Mouse (Mus musculus) cerebellum, adult 11-12 months (tissue): ENCODE data around the gene Gfer.
A peak's percentile ranks its signal among the peaks of the same experiment; 100 is the strongest.

ENCODE experiments used
- DNase-seq: peaks from one replicate; pipeline ENCODE4 v3.0.0; 2022

The Gfer gene

DNA sequence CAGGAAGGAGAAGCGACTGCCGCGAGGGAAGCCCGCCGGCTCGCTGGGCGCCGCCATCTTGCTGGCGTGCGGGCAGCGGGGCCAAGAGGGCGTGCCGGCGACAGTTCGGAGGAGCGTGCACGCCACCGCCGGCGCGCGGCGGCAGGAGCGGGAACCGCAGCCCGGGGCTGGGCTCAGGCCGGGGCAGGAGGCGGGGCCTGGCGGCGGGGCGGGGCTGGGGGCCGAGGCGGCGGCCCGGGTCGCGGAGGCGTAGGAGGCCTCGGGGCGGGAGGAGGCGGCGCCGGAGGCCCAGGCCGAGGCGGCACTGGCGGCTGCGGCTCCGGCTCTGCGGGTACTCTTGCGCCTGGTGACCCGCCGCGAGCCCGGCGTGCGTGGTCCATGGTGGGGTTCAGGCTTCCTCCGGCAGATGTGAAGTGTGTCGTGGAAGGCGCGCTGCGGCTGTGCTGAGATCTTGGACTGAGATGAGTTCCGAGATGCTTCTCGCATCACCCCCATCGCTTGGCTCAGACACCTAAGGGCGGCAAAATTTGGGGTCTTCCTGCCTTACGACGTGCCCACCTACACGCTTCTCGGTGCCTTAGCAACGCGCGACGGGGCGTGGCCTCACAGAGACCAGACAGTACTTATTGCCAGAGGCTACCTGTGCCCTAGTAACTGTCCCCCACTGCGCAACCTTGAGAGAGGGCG, at the start of gene Gfer, which contains the start of gene Noxo1:
TSS of gene Gfer (minus strand) at position 146 of the 687 bp plus-strand sequence.
TSS of gene Noxo1 (plus strand) at position 224 of the 687 bp plus-strand sequence.
- DNase-seq, result peak; percentile 87

DNA sequence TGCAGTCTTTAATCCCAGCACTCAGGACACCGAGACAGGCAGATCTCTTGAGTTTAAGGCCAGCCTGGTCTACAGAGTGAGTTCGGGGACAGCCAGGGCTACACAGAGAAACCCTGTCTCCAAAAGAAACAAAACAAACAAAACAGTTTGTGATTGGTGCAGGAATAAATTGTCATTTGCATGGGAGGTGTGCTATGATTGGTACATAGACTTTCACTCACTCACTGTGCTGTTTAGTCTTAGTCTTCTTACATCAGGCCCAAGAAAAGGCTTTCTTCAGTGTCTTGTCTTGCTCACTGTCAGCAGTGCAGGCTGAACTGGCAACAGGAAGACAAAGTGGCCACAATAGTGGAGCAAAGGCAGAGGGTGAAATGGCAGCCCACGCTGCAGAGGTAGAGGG, 48.4 kb upstream of the Gfer start:
- DNase-seq, result no peak

DNA sequence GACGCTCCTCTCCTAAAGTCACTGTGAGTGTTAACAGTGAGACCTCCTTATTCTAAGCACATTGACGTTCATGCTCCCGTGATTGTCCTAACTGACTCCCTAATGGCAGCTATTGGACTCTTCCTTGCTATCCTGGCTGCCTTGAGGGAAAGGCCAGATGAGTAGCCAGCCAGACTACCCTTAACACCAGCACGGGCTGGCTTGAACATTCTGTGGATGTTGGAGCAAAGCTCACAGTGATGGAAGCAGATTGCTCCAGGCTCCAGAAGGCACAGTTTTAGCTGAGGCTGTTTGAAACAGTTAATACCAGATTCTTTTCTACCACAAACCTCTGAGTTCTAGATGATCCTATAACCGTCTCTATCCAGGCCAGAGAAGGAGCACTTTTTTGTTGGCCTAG, 47.9 kb upstream of the Gfer start:
- DNase-seq, result no peak

DNA sequence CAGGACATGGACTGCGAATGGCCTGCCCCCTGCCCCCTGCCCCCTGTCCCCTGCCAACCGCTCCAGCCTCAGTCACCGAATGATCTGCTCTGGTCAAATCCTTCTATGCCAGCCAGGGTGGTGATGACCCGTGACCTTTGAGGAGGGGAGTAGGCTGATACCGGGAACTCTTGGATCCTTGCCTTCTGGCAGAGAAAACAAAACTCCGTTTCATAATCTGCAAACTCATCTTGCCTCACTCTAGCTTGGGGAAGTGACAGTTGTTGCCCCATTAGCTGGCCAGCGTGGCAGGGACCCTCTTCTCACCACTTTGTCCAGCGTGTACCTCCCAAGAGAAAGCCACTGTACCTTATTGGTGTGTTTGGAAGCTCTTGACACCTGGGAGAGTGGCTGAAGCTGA, 46.4 kb upstream of the Gfer start:
- no peak for DNase-seq

DNA sequence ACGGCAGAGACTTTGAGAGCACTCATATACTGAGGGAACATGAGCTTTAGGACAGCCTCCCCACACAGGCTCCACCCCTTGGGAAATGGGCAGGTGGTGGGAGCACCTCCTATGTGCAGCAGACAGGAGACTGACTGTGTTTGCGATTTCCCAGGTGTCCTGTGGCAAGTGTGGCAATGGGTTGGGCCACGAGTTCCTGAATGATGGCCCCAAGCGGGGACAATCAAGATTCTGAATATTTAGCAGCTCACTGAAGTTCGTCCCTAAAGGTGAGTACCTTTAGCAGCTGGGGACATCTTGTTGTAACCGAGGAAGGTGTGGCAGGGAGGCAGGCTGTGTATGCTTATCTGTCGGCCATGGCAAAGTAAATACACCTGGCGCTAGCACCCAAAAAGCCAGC, 44.0 kb upstream of the Gfer start:
- DNase-seq, result no peak

DNA sequence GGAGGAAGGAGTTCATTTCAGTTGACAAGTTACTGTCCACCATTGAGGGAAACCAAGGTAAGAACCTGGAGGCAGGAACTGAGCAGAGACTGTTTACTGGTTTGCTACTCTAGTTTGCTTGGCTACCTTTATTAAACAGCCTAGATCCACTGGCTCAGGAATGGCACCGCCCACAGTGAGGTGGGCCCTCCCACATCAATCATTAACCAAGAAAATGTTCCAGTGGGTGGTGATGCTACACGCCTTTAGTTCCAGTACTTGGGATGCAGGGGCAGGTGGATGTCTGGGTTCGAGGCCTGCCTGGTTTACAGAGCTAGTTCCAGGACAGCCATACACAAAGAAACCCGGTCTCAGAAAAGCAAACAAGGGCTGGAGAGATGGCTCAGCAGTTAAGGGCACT, 42.3 kb upstream of the Gfer start:
- DNase-seq, result no peak

DNA sequence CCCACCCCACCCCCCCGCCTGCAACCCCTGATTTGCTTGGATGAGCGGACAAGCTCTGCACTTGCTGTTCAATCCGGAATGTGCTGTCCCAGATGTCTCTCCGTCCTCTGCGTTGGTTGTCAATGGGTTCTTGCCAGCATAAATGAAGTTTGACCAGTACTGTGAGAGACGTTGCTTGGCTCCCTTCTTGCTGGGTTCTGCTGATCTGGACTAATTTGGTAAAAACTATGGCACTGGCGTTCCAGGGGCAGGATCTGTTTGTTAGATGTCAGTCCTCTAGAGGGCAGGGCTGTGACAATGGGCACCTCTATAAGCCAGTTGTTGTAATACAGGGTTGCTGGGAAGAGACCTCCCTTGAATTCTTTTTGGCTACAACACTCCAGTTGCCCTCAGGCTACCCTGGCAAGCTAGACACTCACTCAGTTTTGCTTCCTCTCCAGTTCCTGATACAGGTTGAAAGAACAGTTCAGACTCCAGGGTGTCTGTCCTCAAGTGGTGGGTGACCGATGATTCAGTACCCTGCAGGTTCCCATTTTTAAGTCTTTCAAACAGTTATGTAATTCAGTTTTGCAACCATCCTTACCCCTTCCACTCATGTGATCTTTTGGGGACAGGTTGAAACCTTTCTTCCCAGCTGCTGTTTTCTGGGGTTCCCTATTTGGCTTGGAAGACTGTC, 41.3 kb upstream of the Gfer start:
- no peak for DNase-seq

DNA sequence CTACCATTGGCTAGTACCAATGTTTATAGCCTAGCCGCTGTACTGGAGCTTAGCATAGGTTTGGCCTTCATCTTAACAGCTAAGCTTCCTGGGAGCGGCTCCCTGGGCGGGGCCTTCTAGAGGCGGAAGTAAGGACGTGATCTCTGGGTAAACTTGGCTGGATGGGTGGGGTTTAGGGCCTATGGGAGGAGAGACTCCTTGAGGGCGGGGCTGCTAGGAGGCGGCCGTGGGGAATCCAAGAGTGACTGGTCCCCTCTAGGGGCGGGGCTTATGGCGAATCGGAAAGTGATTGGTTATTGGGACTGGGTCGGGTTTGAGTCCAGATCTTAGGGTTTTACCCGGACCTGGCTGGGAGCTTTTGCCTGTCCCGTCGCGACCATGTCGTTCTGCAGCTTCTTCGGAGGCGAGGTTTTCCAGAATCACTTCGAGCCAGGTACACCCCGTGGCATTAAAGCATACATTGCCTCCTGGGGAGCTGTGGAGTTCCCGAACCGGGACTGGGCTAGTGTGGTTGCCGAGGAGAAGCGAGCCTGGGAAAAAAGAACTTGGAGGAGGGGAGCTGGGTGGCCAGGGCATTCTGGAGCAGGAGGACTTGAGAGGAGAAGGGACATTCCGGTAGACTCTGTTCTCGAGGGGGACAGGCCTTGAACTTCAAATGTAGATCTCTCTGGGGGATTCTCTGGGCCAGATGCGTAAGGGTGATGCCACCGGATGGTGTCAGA, 40.5 kb upstream of the Gfer start, which contains the start of gene Msrb1:
TSS of gene Msrb1 (plus strand) at position 313 of the 722 bp plus-strand sequence.
- DNase-seq, result peak; percentile 95

DNA sequence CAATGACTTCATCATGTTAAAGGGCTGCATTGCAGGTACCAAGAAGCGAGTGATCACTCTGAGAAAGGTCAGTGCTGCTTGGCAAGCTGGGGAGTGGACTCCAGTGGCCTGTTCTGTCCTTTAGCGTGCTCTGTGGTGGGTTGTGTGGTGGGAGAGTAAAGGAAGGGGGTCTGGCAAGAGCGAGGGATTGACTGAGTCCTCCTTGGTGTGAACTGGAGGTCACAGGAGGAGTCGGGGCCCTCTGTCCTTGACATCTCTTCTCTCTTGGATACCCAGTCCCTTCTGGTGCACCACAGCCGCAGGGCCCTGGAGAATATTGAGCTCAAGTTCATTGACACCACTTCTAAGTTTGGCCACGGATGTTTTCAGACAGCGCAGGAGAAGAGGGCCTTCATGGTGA, 39.5 kb upstream of the Gfer start:
- DNase-seq, result no peak

DNA sequence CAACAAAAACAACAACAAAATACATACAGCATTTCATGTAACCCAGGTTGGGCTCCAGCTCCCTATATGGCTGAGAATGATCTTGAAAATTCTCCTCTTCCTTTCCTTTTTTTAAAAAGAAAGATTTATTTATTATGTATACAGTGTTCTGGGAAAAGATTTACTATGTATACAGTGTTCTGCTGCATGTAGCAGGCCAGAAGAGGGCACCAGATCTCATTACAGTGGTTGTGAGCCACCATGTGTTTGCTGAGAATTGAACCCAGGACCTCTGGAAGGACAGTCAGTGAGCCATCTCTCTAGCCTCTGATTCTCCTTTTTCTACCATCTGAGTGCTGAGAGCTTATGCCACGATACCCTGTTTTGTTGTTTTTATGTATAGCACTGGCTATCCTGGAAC, 38.6 kb upstream of the Gfer start:
- no peak for DNase-seq

DNA sequence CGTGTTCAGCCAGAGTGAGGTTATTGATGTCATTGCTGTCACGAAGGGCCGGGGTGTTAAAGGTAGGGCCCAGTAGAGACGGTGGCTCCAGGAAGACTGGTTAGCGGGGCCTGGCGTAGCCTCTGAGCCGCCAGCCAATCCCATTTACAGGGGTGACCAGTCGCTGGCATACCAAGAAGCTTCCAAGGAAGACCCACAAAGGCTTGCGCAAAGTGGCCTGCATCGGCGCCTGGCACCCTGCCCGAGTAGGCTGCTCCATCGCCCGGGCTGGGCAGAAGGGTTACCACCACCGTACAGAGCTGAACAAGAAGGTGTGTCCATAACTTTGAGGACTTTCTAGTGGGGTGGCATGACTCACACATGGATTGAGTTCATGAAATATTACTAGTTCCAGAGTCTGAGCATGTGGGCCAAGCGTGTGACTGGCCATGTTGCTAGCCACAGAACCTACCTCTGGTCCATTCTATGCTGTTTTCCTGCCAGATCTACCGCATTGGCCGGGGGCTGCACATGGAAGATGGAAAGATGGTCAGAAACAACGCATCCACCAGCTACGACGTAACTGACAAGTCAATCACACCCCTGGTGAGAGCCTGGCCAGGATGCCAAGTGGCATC, 37.6 kb upstream of the Gfer start:
- DNase-seq, result no peak

DNA sequence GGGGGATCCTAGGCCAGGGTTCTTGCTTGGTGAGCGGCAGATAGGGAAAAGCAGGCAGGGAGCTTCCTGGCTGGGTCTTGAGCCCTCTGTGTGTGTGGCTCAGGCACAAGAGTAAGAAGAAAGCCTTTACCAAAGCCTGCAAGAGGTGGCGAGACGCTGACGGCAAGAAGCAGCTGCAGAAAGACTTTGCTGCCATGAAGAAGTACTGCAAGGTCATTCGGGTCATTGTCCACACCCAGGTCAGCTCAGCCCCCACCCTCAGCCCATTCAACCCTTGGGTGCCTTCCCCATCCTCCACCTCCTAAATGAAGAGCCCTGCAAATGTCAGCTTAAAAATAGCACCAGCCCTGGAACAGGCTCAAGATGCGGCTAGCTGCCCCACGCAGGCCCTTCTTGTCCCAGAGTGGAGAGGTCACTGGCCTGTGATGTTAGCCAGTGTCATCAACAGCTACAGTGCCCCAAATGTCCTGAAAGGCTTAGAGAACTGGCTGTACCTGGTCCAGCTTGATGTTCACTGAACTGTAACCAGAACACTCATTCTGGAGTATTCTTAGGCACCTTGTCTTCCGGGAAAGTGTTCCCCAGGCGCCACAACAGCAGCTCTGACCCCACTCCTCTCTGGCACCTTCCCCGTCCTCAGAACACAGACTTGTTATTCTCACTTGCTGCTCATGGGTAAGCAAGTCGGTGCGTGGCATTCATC, 36.4 kb upstream of the Gfer start:
- no peak for DNase-seq

DNA sequence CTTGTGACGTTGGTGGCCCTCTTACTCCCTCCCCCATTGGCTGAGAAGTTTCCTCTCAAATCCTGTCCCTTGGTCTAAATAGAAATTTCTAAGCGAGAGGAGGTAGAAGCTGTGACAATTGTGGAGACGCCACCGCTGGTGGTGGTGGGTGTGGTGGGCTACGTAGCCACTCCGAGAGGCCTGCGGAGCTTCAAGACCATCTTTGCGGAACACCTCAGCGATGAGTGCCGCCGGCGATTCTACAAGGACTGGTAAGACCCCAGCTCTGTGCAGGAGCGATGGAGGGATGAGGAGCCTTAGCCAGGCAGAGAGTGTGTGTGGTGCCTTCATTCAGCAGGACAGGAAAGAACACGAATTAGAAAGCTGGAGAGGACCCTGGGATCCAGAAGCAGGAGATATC, 34.8 kb upstream of the Gfer start:
- DNase-seq, result no peak

DNA sequence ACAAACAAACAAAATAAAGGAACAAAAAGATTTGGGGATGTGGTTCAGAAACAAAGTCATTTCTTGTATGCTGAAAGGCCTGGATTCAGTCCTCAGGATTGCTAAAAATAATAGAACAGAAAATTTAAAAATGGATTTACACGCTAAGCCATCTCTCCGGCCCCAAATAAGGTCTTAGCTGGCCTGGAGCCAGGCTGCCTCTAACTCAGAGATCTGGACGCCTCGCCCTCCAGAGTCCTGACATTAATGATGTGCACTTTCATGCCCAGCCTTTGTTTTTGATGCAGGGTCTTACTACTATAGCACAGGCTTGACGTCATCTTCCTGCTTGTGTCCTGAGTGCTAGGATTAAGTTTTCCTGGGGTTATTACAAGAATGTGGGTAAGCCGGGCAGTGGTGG, 33.1 kb upstream of the Gfer start:
- DNase-seq, result no peak

DNA sequence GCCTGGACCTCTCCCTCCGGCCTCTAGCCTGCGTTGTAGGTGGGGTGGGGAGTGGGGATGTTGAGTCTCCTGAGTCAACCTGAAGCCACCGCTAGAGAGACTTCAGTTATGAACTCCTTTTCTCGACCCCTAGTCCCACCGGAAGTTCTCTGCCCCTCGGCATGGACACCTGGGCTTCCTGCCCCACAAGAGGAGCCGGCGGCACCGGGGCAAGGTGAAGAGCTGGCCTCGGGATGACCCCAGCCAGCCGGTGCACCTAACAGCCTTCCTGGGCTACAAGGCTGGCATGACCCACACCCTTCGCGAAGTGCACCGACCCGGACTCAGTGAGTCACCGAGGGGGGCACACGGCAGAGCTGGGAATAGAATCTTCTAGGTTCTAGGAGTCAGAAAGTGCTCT, 32.2 kb upstream of the Gfer start:
- DNase-seq, result no peak

DNA sequence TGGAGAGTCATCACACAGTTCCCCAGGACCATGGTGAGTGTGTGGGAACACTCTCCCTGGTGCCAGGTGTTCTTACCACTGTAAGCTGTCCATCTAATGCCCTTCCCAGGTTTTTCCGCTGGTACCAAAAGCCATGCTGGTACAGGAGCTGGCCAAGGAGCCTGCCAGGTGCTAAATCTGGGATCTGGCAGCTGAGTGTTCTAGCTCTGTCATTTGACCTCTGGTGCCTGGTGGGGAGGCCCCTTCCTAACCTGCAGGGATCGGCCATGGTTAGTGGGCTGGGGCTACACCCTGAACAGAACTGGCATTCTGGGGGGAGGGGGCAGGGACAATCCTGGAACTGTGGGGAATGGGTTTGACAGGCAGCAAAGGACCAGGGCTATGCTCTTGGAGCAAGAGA, 31.7 kb upstream of the Gfer start, which contains the start of gene Rpl3l:
TSS of gene Rpl3l (plus strand) at position 203 of the 400 bp plus-strand sequence.
- DNase-seq, result no peak

DNA sequence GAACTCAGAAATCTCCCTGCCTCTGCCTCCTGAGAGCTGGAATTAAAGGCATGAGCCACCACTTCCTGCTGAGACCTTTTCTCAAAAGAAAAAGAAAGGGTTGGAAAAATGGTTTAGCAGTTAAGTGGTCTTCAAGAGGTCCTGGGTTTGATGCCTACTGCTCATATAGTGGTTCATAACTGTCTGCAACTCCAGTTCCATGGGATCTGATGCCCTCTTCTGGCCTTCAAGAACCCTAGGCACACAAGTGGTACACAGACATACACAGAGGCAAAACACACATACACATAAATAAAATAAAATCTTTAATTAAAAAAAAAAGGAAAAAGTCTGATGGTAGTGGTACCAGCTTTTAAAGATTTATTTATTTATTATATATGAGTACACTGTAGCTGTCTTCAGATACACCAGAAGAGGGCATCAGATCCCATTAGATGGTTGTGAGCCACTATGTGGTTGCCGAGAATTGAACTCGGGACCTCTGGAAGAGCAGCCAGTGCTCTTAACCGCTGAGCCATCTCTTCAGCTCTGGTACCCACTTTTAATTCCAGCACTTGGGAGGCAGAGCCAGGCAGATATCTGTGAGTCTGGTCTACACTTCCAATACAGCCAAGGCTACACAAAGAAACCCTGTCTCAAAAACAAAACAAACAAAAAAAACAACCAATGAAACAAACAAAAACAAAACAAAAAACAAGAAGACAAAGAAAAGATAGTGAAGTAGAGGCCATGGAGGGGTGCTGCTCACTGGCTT, 29.9 kb upstream of the Gfer start:
- no peak for DNase-seq

DNA sequence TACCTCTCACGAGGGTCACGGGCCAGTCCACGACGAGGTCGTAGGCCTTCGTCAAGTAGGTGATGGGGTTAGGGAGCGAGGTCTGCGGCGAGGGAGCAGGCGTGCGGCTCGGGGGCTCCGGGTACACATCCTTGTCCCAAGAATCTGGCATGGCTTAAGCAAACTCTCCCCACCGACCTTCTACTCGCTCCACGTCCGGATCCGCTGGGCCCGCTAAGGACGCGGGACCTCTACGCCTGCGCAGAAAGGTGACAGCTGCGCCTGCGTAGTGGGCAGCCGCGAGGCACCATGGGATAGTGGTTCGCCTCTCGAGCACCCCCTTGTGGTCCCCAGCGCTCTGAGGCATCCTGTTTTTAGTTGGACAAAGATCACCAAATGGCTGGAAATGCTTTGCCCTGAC, 28.2 kb upstream of the Gfer start, which contains the start of gene Ndufb10:
TSS of gene Ndufb10 (minus strand) at position 295 of the 400 bp plus-strand sequence.
- peak; percentile 93 for DNase-seq

DNA sequence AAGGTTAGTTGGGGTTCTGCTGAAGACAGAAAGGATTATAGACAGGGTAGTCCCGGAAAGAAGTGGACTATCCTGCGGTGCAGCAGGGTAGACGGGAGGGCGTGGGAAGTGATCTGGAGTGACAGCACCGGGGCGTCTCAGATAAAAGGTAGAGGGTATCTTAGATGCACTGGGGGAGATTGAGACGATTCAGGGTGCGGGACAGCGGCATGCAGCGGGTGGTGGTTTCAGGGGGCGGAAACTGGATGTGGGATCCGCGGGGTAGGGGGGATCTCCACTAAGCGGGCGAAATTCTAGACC, 27.9 kb upstream of the Gfer start:
- no peak for DNase-seq

DNA sequence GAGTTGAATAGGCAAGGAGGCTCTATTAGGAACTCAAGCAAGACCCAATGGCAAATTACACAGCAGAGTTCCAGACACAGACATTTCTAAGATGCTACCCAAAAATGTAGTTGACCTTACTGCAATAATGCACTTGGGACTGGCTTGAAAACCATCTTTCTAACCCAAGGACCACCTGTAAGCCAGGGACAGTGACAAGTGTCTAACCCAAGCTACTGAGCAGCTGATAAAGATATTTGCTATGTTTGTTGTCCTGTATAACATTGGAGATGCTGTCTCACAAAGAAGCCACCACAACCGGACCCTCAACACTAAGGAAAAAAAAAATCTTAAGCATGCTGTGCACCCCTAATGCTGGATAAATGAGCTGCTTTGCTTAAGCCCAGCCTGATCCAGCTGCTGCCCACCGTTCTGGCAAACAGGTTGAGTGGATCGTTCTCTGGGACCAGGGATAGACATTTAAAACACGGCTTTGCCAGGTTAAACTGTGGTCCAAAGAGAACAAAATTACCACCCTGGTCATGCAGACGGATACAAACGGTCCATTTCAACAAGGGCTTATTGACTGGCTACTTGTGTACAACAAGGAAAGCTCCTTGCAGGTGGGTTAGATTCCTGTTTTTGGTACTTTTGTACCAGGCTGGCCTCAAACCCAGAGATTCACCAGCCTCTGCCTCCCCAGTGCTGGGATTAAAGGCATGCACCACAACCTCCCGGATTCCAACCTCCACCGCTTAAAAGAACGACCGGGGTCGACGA, 27.3 kb upstream of the Gfer start:
- DNase-seq, result no peak

DNA sequence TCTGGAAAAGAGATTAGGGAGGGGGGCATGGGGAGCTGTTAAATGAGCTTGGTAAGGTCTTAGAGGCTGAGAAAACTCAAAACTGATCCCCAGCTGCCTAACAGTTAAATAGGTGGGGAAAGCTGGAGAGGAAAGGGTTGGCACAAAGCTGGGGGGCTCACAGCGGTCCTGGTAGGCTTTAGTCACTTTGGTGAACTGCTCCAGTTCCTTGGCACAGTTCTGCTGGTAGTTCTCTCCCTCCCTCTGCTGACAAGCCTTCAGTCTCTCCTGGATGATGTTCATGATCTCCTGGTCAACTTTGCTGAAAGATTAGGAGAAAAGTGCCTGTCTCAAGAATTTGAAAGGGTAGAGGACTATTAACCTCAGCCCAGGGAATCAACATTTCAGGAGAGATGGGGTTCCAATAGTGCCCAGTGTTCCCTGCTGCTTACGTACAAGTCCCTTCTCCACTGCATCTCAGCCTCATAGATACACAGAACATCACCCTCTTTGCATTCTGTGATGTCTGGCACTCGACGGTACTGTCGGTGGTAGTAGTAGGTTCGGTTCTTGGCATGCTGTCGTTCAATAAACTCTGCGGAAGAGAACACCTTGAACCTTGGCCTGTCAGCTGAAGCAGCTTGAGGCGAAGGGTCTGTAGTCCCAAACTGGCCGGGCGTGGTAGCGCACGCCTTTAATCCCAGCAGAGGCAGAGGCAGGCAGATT, 26.4 kb upstream of the Gfer start:
- no peak for DNase-seq
